Mouse (Mus musculus): Measurements from ENCODE around the gene Myh13. TPM values are rescaled to one million over a fixed set of nuclear protein-coding genes. Genes with fewer than 3 reads are reported as not detected.
A peak's percentile ranks its signal among the peaks of the same experiment; 100 is the strongest.

Myh13 gene
- polyA plus RNA-seq, 1 experiment from 2014 or later, result 0.38 TPM

DNA sequence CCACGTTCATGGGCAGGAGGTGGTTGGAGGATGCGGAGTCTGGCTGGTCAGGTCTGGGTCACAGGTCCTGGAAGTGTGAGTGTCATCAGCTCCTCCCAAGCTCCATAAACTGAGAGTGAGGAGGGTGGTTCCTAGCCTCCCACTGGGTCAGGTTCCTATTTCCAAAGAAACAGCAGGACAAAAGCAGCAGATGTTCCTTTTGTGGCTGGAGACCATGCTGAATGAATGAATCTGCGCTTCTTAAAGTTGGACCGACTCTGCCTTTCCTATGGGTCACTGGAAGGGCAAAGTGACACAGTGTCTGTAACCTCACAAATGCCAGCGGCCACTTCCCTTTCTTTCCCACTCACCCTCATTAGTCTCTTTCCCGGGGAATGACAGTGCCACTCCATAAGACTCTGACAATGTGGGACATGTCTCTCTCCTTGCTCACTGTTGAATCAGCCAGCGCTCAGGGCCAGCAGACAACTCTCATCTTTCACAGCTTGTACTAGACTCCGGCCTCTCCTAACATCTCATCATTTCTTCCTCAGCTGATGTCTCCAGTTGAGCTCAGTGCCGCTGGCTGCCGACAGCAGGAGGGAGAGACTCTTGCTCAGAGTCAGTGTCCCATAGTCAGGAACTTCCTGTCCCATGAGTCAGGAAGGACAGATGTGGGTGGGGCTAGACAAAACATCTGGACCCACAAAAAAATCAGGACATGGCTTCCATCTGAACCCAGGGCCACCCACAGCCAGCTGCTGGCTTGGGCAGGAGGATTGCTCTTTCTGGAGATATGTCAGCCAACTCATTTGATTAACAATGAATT is 58.4 kb downstream of the Myh13 start:
- Histone ChIP-seq H3K27ac (ENCODE audit: low read depth, low read length) (no peak overlapping the region), H3K36me3 (ENCODE audit: control insufficient read depth, insufficient read depth, low read length) (no peaks in the 10 kb centered on the region), H3K27me3 (ENCODE audit: control insufficient read depth, insufficient read depth, low read length) (no peaks in the 10 kb centered on the region), H3K4me1 (ENCODE audit: control insufficient read depth, insufficient read depth, low read length) (0 out of 2 replicates have a peak, but pooled peaks cover 2% of the 10 kb centered on the region), H3K9ac (ENCODE audit: low read length) (no peak overlapping the region), H3K4me2 (ENCODE audit: low read depth) (no peak overlapping the region), H3K9me3 (ENCODE audit: control insufficient read depth, low read length) (no peaks in the 10 kb centered on the region), H3K4me3 (ENCODE audit: low read depth, low read length) (no peak overlapping the region)
- no peak for ATAC-seq (ENCODE audit: insufficient read depth, low FRiP score, low TSS enrichment)
- DNase-seq (ENCODE audit: low spot score), result peak; percentile 46
- WGBS, result 7% methylated on average over 10 of the region's 10 CpGs

DNA sequence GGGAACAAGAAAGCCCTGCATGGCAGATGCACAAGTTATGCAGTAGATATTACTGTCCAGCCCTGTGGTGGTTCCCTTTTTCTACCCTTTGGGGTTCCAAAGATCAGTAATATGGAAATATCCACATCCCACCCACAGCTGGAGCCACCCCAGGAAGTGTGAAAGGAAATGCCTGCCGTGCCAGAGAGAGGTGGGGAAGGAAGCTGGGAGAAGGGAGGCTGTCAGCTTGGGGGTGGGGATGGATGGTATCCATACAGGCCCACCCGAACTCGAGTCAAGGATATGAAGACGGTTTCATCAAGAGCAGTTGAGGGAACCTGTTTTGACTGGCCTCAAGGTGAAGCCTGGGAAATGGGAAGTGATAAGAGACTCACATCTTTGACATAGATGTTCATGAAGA is 60.4 kb downstream of the Myh13 start:
- no peaks in the 10 kb centered on the region for H3K9me3 ChIP-seq (ENCODE audit: control insufficient read depth, low read length)
- H3K4me1 ChIP-seq (ENCODE audit: control insufficient read depth, insufficient read depth, low read length), result 0 out of 2 replicates have a peak, but pooled peaks cover 2% of the 10 kb centered on the region
- no peak for DNase-seq (ENCODE audit: low spot score)
- no peaks in the 10 kb centered on the region for H3K27me3 ChIP-seq (ENCODE audit: control insufficient read depth, insufficient read depth, low read length)
- H3K36me3 ChIP-seq (ENCODE audit: control insufficient read depth, insufficient read depth, low read length), result no peaks in the 10 kb centered on the region
- H3K4me2 ChIP-seq (ENCODE audit: low read depth), result no peak overlapping the region
- H3K4me3 ChIP-seq (ENCODE audit: low read depth, low read length), result no peak overlapping the region
- WGBS, result 78% methylated on average over 4 of the region's 4 CpGs
- no peak for ATAC-seq (ENCODE audit: insufficient read depth, low FRiP score, low TSS enrichment)
- no peak overlapping the region for H3K27ac ChIP-seq (ENCODE audit: low read depth, low read length)
- no peak overlapping the region for H3K9ac ChIP-seq (ENCODE audit: low read length)

DNA sequence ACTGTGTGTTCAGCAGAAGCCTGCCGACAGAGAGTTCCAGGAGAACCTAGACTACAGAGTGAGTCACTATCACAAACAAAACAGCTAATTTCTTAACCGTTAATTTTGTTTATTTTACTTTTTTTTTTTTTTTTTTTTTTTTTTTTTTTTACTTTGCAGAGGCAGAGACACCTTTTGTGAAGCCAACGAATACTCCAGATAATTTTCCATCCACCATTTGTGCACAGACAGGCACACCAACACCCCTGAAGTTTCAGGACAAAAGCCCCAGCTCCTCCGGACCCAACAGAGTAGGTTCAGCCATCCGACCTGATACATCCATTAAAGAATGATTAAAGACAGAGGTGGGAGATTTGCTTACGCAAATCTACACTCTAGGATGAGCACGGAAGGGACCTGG is 63.2 kb downstream of the Myh13 start:
- Histone ChIP-seq H3K9me3 (ENCODE audit: control insufficient read depth, low read length) (no peaks in the 10 kb centered on the region), H3K4me3 (ENCODE audit: low read depth, low read length) (no peak overlapping the region), H3K4me1 (ENCODE audit: control insufficient read depth, insufficient read depth, low read length) (0 out of 2 replicates have a peak, but pooled peaks cover 2% of the 10 kb centered on the region), H3K9ac (ENCODE audit: low read length) (no peak overlapping the region), H3K4me2 (ENCODE audit: low read depth) (no peak overlapping the region), H3K27ac (ENCODE audit: low read depth, low read length) (no peak overlapping the region), H3K27me3 (ENCODE audit: control insufficient read depth, insufficient read depth, low read length) (no peaks in the 10 kb centered on the region), H3K36me3 (ENCODE audit: control insufficient read depth, insufficient read depth, low read length) (no peaks in the 10 kb centered on the region)
- no peak for DNase-seq (ENCODE audit: low spot score)
- 91% methylated on average over 7 of the region's 7 CpGs for WGBS
- ATAC-seq (ENCODE audit: insufficient read depth, low FRiP score, low TSS enrichment), result no peak

DNA sequence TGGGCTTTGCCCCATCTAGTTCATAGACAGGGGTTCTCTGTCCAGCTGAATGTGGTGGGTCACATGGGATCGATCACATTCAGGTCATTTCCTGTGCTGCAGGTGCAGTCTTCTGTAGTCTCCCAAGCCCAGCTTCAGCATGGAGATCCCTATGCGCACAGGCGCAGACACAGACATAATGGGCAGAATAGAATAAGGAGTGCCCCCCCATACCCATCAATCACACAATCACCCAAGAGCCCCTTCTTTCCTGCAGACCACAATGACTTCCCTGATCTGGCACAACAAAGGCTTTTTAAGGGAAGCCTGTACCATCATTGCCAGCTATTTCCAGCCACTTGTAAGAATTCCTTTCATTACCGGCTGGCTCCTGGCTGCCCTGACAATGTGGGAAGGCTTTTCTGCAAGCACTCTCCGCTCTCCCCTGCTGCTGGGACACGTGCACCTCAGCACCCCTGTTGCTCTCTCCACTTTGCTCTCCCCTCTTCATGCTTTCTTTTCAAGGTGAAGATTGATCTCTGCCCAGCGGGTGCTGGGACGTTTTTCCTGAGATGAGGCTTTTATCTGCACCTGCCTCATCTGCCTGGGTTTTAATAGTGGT is 65.5 kb downstream of the Myh13 start:
- no peaks in the 10 kb centered on the region for H3K27me3 ChIP-seq (ENCODE audit: control insufficient read depth, insufficient read depth, low read length)
- no peaks in the 10 kb centered on the region for H3K9me3 ChIP-seq (ENCODE audit: control insufficient read depth, low read length)
- no peak overlapping the region for H3K4me2 ChIP-seq (ENCODE audit: low read depth)
- no peaks in the 10 kb centered on the region for H3K36me3 ChIP-seq (ENCODE audit: control insufficient read depth, insufficient read depth, low read length)
- no peak overlapping the region for H3K4me3 ChIP-seq (ENCODE audit: low read depth, low read length)
- no peak overlapping the region for H3K27ac ChIP-seq (ENCODE audit: low read depth, low read length)
- ATAC-seq (ENCODE audit: insufficient read depth, low FRiP score, low TSS enrichment) (no peak), DNase-seq (ENCODE audit: low spot score) (peak; percentile 19)
- H3K9ac ChIP-seq (ENCODE audit: low read length), result no peak overlapping the region
- 8% methylated on average over 8 of the region's 8 CpGs for WGBS
- no peaks in the 10 kb centered on the region for H3K4me1 ChIP-seq (ENCODE audit: control insufficient read depth, insufficient read depth, low read length)

DNA sequence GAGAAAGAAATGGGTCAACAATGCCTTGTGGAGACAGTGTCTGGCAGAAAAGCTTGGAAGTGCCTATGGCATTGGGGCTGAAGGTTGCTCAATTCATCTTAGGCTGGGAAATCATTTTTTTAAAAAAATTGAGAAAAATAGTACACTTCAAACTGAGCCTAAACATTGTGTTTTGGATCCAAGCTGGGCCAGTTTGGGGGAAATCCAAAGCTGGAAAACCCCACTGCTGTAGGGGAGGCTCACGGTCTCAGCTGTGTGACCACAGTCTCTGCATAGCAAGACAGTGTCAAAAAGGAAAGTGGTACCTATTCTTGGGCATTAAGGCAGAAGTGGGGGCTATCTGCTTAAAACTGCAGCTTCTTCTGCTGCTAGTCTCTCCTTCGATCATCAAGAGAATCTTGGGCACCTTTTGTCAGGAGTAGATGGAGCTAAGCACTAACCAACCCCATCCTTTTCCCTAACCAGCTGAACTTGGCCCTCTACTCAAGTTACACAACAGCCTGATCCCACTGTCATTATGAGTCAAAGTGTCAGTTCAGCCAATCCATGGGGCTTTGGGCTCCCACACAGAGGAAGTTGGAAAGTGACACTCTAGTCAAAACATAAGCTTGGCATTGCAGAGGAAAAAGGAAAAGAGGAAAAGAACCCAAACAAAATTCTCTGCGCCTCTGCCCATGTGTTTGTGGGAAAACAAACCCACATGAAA is 69.4 kb downstream of the Myh13 start:
- Histone ChIP-seq H3K9me3 (ENCODE audit: control insufficient read depth, low read length) (no peaks in the 10 kb centered on the region), H3K4me3 (ENCODE audit: low read depth, low read length) (no peak overlapping the region), H3K4me1 (ENCODE audit: control insufficient read depth, insufficient read depth, low read length) (no peaks in the 10 kb centered on the region), H3K27ac (ENCODE audit: low read depth, low read length) (no peak overlapping the region), H3K4me2 (ENCODE audit: low read depth) (no peak overlapping the region), H3K27me3 (ENCODE audit: control insufficient read depth, insufficient read depth, low read length) (no peaks in the 10 kb centered on the region), H3K36me3 (ENCODE audit: control insufficient read depth, insufficient read depth, low read length) (no peaks in the 10 kb centered on the region), H3K9ac (ENCODE audit: low read length) (no peak overlapping the region)
- no peak for DNase-seq (ENCODE audit: low spot score)
- 88% methylated on average over 3 of the region's 3 CpGs for WGBS
- no peak for ATAC-seq (ENCODE audit: insufficient read depth, low FRiP score, low TSS enrichment)

DNA sequence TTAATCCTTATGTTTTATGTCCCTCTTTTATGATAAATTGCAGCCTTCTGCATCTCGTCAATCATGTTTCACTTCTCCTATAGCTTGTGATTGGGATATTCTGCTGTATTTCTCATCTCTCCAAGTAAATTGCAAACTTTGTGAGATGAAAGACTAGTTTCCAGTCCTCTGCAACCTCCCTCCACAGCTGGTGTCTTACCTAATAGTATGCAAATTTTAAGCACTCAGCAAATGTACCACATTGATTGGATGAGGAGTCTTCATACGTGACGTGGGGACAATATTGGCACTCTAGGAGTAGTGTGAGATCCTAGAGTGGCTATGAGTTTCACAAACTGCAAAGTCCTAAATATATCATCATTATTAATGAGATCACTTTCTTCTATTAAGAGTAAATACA is 70.9 kb downstream of the Myh13 start:
- no peaks in the 10 kb centered on the region for H3K9me3 ChIP-seq (ENCODE audit: control insufficient read depth, low read length)
- 92% methylated on average over 3 of the region's 3 CpGs for WGBS
- no peaks in the 10 kb centered on the region for H3K36me3 ChIP-seq (ENCODE audit: control insufficient read depth, insufficient read depth, low read length)
- H3K4me2 ChIP-seq (ENCODE audit: low read depth), result no peak overlapping the region
- H3K27me3 ChIP-seq (ENCODE audit: control insufficient read depth, insufficient read depth, low read length), result no peaks in the 10 kb centered on the region
- no peak overlapping the region for H3K4me3 ChIP-seq (ENCODE audit: low read depth, low read length)
- no peaks in the 10 kb centered on the region for H3K4me1 ChIP-seq (ENCODE audit: control insufficient read depth, insufficient read depth, low read length)
- DNase-seq (ENCODE audit: low spot score), result no peak
- no peak overlapping the region for H3K9ac ChIP-seq (ENCODE audit: low read length)
- H3K27ac ChIP-seq (ENCODE audit: low read depth, low read length), result no peak overlapping the region
- no peak for ATAC-seq (ENCODE audit: insufficient read depth, low FRiP score, low TSS enrichment)

DNA sequence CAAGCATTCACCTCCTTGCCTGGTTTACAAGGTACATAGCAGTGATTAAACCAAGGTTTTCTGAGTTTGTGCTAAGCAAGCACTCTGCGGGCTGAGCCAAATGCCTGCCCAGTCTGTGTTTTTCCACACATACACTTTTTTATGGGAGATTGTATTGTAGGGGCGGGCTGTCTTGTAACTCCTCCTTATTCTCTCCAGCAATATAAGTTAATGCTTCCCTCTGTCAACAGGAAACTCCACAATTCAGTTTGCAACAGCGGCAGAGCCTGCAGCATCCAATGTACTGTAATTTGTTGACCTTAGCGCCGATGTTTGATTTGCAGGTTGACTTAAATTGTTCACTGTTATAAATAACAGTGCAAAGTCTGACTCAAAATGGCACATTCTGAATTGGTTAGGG is 79.5 kb downstream of the Myh13 start:
- Histone ChIP-seq H3K4me2 (ENCODE audit: low read depth) (no peak overlapping the region), H3K27ac (ENCODE audit: low read depth, low read length) (no peak overlapping the region), H3K4me3 (ENCODE audit: low read depth, low read length) (no peak overlapping the region), H3K9me3 (ENCODE audit: control insufficient read depth, low read length) (no peaks in the 10 kb centered on the region), H3K4me1 (ENCODE audit: control insufficient read depth, insufficient read depth, low read length) (no peaks in the 10 kb centered on the region), H3K9ac (ENCODE audit: low read length) (no peak overlapping the region), H3K27me3 (ENCODE audit: control insufficient read depth, insufficient read depth, low read length) (no peaks in the 10 kb centered on the region), H3K36me3 (ENCODE audit: control insufficient read depth, insufficient read depth, low read length) (no peaks in the 10 kb centered on the region)
- ATAC-seq (ENCODE audit: insufficient read depth, low FRiP score, low TSS enrichment) (no peak), DNase-seq (ENCODE audit: low spot score) (no peak)
- WGBS, result 79% methylated on average over 5 of the region's 5 CpGs

DNA sequence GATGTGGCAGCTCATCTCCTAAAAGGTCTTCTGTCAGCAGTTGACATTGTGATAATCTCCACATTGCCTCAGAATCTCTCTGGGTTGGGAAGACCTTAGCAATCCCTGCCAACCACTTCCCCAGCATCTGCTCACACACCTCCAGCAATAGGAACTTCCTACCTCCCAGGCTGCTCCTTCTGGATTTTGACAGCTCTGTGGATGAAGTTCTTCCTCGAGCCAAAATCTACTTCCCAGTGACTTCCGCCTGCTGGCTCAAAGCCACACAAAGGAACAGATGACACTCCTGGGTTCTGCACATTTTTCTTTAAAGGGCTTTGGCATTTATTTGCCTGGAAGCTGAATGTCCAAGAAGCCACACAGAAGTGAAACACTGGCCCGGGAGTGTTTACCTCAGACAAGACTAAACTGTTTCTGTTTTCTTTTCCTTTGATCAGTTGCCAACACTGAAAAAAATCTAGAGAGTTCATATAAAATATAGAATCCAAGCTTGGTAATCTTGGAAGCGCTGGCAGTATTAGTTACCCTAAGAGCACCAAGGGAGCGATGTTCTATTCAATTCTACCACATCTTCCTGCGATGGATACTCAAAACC is 93.0 kb downstream of the Myh13 start:
- ATAC-seq (ENCODE audit: insufficient read depth, low FRiP score, low TSS enrichment) (no peak), DNase-seq (ENCODE audit: low spot score) (no peak)
- H3K27ac ChIP-seq (ENCODE audit: low read depth, low read length), result no peak overlapping the region
- 89% methylated on average over 6 of the region's 6 CpGs for WGBS
- H3K27me3 ChIP-seq (ENCODE audit: control insufficient read depth, insufficient read depth, low read length), result no peaks in the 10 kb centered on the region
- no peaks in the 10 kb centered on the region for H3K4me1 ChIP-seq (ENCODE audit: control insufficient read depth, insufficient read depth, low read length)
- no peak overlapping the region for H3K4me2 ChIP-seq (ENCODE audit: low read depth)
- H3K9me3 ChIP-seq (ENCODE audit: control insufficient read depth, low read length), result no peaks in the 10 kb centered on the region
- H3K36me3 ChIP-seq (ENCODE audit: control insufficient read depth, insufficient read depth, low read length), result no peaks in the 10 kb centered on the region
- no peak overlapping the region for H3K9ac ChIP-seq (ENCODE audit: low read length)
- H3K4me3 ChIP-seq (ENCODE audit: low read depth, low read length), result no peak overlapping the region

Measured in neural tube, embryonic 11.5 days (tissue).